Mouse (Mus musculus): ENCODE results near the gene Tead4. TPM values are rescaled to one million over a fixed set of nuclear protein-coding genes. Genes with fewer than 3 reads are reported as not detected.

Gene Tead4
- total and polyA plus RNA-seq, 3 experiments: not detected

GRCm38 (mm10) chr6:128337467-128337866, 36.8 kb upstream of the Tead4 start:
- Histone ChIP-seq H3K4me3 (replicated peaks in 1 of 3; ENCODE audit: low read depth in 2 of 3, low read length in 2 of 3, poor library complexity in 1 of 3) (no peak overlapping the region), H3K27ac (ENCODE audit: insufficient read depth, low read depth) (no peak overlapping the region), H3K36me3 (replicated peaks in 1 of 2; ENCODE audit: control insufficient read depth in 1 of 2, insufficient read depth in 1 of 2, low read length in 1 of 2) (peaks cover 2 to 49% of the 10 kb centered on the region in 2 experiments), H3K9ac (ENCODE audit: insufficient read depth, low read depth) (no peak overlapping the region), H3K79me2 (replicated peaks; ENCODE audit: control insufficient read depth, extremely low read depth, insufficient read depth, poor library complexity, severe bottlenecking) (no peaks in the 10 kb centered on the region), H3K4me2 (ENCODE audit: insufficient read depth, low read depth, poor library complexity, severe bottlenecking) (no peak overlapping the region), H3K27me3 (replicated peaks) (no peaks in the 10 kb centered on the region), H3K9me3 (replicated peaks; ENCODE audit: low read length) (no peaks in the 10 kb centered on the region), H3K4me1 (ENCODE audit: control insufficient read depth in 1 of 2, insufficient read depth in 2 of 2) (peaks cover 0 to 12% of the 10 kb centered on the region in 2 experiments; a peak in 2 of 4 replicates)
- no peak for DNase-seq (ENCODE audit: extremely low read depth)
- in situ Hi-C loops (cut with MboI; ENCODE audit: low pct_ligation_motif_present, low pct_unique_long_range_greater_than_20kb, low sequenced_read_pairs) (no loop called here), dilution Hi-C loops (cut with MboI; ENCODE audit: extremely low pct_ligation_motif_present, extremely low pct_unique_long_range_greater_than_20kb, low sequenced_read_pairs) (no loop called here)
- TF ChIP-seq RCOR1 (conservative IDR thresholded peaks at IDR 0.05; ENCODE audit: low read depth, low read length) (no peak), BHLHE40 (IDR thresholded peaks at IDR 0.05; ENCODE audit: low read depth, low read length) (no peak), JUND (conservative IDR thresholded peaks at IDR 0.05; ENCODE audit: low read depth, low read length) (no peak), ELF1 (IDR thresholded peaks at IDR 0.05; ENCODE audit: low read depth, low read length) (no peak), EP300 (IDR thresholded peaks at IDR 0.05; ENCODE audit: low read length) (no peak)

DNA sequence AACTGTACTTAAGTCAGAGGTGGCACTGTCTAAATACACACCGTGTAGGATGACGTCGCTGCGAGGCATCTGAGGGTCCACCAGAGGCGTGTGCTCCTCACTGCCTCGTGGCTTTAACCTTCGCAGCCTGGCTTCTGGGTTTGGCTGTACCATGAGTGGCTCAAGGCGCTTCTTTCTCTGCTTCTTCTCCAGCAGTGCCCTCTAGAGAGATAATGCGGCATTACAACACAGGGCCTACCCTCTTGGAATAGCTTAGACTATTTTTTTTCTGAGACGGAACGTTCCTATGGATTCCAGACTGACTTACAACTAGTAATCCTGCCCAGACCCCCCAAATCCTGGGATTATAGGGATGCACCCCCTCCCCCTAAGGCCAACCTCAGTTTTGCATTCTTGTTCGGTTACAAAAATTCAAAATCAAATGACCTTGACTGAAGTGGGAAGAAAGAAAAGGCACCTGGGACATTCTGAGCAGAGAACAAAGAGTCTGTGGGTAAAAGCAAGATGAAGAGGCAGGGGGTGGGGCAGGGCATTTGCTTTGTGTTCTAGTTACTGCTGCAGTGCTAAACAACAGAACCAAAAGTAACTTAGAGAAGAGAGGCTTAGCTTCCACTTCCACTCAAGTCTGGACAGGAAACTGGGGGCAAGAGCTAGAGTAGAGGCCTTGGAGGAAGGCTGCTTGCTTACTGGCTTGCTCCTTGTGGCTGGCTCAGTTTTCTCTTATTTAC, 33.9 kb upstream of the Tead4 start:
- Histone ChIP-seq H3K27me3 (replicated peaks) (no peaks in the 10 kb centered on the region), H3K9ac (ENCODE audit: insufficient read depth, low read depth) (no peak overlapping the region), H3K79me2 (replicated peaks; ENCODE audit: control insufficient read depth, extremely low read depth, insufficient read depth, poor library complexity, severe bottlenecking) (no peaks in the 10 kb centered on the region), H3K4me3 (replicated peaks in 1 of 3; ENCODE audit: low read depth in 2 of 3, low read length in 2 of 3, poor library complexity in 1 of 3) (no peak overlapping the region), H3K27ac (ENCODE audit: insufficient read depth, low read depth) (no peak overlapping the region), H3K4me1 (ENCODE audit: control insufficient read depth in 1 of 2, insufficient read depth in 2 of 2) (peaks cover 0 to 12% of the 10 kb centered on the region in 2 experiments; a peak in 2 of 4 replicates), H3K4me2 (ENCODE audit: insufficient read depth, low read depth, poor library complexity, severe bottlenecking) (no peak overlapping the region), H3K36me3 (replicated peaks in 1 of 2; ENCODE audit: control insufficient read depth in 1 of 2, insufficient read depth in 1 of 2, low read length in 1 of 2) (peaks cover 4 to 51% of the 10 kb centered on the region in 2 experiments), H3K9me3 (replicated peaks; ENCODE audit: low read length) (peaks cover 2% of the 10 kb centered on the region)
- TF ChIP-seq JUN (IDR thresholded peaks at IDR 0.05; ENCODE audit: insufficient read depth, low read depth, low read length) (no peak), SMC3 (IDR thresholded peaks at IDR 0.05; ENCODE audit: low read depth, low read length) (peak; percentile 44), ZMIZ1 (IDR thresholded peaks at IDR 0.05; ENCODE audit: low read depth, low read length) (no peak), USF1 (IDR thresholded peaks at IDR 0.05; ENCODE audit: low read depth, low read length) (no peak), EP300 (IDR thresholded peaks at IDR 0.05; ENCODE audit: low read length) (no peak), MYC (IDR thresholded peaks at IDR 0.05; ENCODE audit: low read depth, low read length) (0 out of 2 replicates have a peak, but pooled peaks have one; percentile 55), PAX5 (IDR thresholded peaks at IDR 0.05; ENCODE audit: low read length) (no peak), POLR2AphosphoS2 (IDR thresholded peaks at IDR 0.05; ENCODE audit: low read depth, low read length) (no peak), E2F4 (IDR thresholded peaks at IDR 0.05; ENCODE audit: insufficient replicate concordance, low read depth, low read length) (no peak), RAD21 (IDR thresholded peaks at IDR 0.05; ENCODE audit: low read depth, low read length) (peak; percentile 61), CTCF (conservative IDR thresholded peaks at IDR 0.05 in 1 of 2, IDR thresholded peaks at IDR 0.05 in 1 of 2; ENCODE audit: low read depth in 2 of 2, low read length in 2 of 2) (peak; percentile 78 to 85), MAFK (IDR thresholded peaks at IDR 0.05; ENCODE audit: insufficient replicate concordance, low read length) (no peak), ZNF384 (IDR thresholded peaks at IDR 0.05; ENCODE audit: low read depth, low read length) (peak; percentile 43)
- in situ Hi-C loops (cut with MboI; ENCODE audit: low pct_ligation_motif_present, low pct_unique_long_range_greater_than_20kb, low sequenced_read_pairs): no loop called here
- dilution Hi-C loops (cut with MboI; ENCODE audit: extremely low pct_ligation_motif_present, extremely low pct_unique_long_range_greater_than_20kb, low sequenced_read_pairs): no loop called here
- peak; percentile 77 for DNase-seq (ENCODE audit: extremely low read depth)

Measured in CH12.LX (cell line).